Mouse (Mus musculus) midbrain, embryonic 14.5 days (tissue): Measurements from ENCODE around the gene Phip. TPM values are rescaled to one million over a fixed set of nuclear protein-coding genes. Genes with fewer than 3 reads are reported as not detected.
A peak's percentile ranks its signal among the peaks of the same experiment; 100 is the strongest.

Source experiments
- ATAC-seq: fragments of 200-750 bp; cut with Nextera tagmentation; 2 replicates; pipeline ENCODE4 v1.8.0; 2017; ENCODE audit warnings: moderate number of reproducible peaks, moderate library complexity; ENCODE audit not compliant: low FRiP score, low TSS enrichment
- DNase-seq: peaks from one replicate; pipeline ENCODE4 v3.0.0-alpha.2; 2015
- H3K27ac ChIP-seq: fragments of 300-500 bp; sonication (generic); replicated peaks from 2 replicates; pipeline ENCODE4 v1.5.1; 2014; ENCODE audit warnings: mild to moderate bottlenecking, low read depth, low read length, moderate library complexity
- H3K27me3 ChIP-seq: fragments of 300-500 bp; sonication (generic); 2 replicates; pipeline ENCODE4 v1.6.1; 2014; ENCODE audit warnings: low read length, control low read depth, mixed read lengths; ENCODE audit not compliant: control insufficient read depth, insufficient read depth
- H3K36me3 ChIP-seq: fragments of 300-500 bp; sonication (generic); 2 replicates; pipeline ENCODE4 v1.6.1; 2014; ENCODE audit warnings: low read length, control low read depth; ENCODE audit not compliant: control insufficient read depth, insufficient read depth
- H3K4me1 ChIP-seq: fragments of 300-500 bp; sonication (generic); 2 replicates; pipeline ENCODE4 v1.6.1; 2014; ENCODE audit warnings: mild to moderate bottlenecking, antibody characterized with exemption, low read length, control low read depth; ENCODE audit not compliant: control insufficient read depth, insufficient read depth
- H3K4me2 ChIP-seq: fragments of 300-500 bp; sonication (generic); 2 replicates; pipeline ENCODE4 v1.6.1; 2014; ENCODE audit warnings: mild to moderate bottlenecking, low read length, moderate library complexity
- H3K4me3 ChIP-seq: fragments of 300-500 bp; sonication (generic); replicated peaks from 2 replicates; pipeline ENCODE4 v1.5.1; 2014; ENCODE audit warnings: low read depth, low read length
- H3K9ac ChIP-seq: fragments of 300-500 bp; sonication (generic); replicated peaks from 2 replicates; pipeline ENCODE4 v1.6.1; 2014; ENCODE audit warnings: mild to moderate bottlenecking, low read length, moderate library complexity
- H3K9me3 ChIP-seq: fragments of 300-500 bp; sonication (generic); 2 replicates; pipeline ENCODE4 v1.6.1; 2016; ENCODE audit warnings: low read length, control low read depth, mixed read lengths; ENCODE audit not compliant: control insufficient read depth
- WGBS: fragments of 180-500 bp; shearing (Covaris S2); extraction: QIAGEN DNeasy Blood & Tissue Kit; methylation state at CpG from one replicate; pipeline ENCODE4 v1.1.7; 2014; 5-methylcytosine and 5-hydroxymethylcytosine counted together
- polyA plus RNA-seq: library from polyadenylated mRNA; unstranded; fragments of >200 nt; fragmentation: Nextera tagmentation; extraction: Ambion mirVana; gene quantifications from 2 replicates; pipeline ENCODE4 v1.2.1, GENCODE M21; 2014

The Phip gene
- polyA plus RNA-seq, 1 experiment from 2014 or later, result 122 TPM

- H3K4me1 ChIP-seq, result no peaks in the 10 kb centered on the region
- no peak overlapping the region for H3K9ac ChIP-seq
Measured at GRCm38 (mm10) chr9:82860805-82861204, 114.5 kb downstream of the Phip start.

GRCm38 (mm10) chr9:82856241-82856640, 119.1 kb downstream of the Phip start:
- ATAC-seq (no peak), DNase-seq (no peak)
- Histone ChIP-seq H3K9me3 (no peaks in the 10 kb centered on the region), H3K4me3 (no peak overlapping the region), H3K4me2 (no peak overlapping the region), H3K9ac (no peak overlapping the region), H3K36me3 (no peaks in the 10 kb centered on the region), H3K27me3 (no peaks in the 10 kb centered on the region), H3K27ac (no peak overlapping the region), H3K4me1 (no peaks in the 10 kb centered on the region)
- 83% methylated on average over 4 of the region's 4 CpGs for WGBS

More at GRCm38 (mm10) chr9:82860805-82861204, 114.5 kb downstream of the Phip start:
- Histone ChIP-seq H3K4me3 (no peak overlapping the region), H3K27ac (no peak overlapping the region), H3K27me3 (no peaks in the 10 kb centered on the region), H3K36me3 (no peaks in the 10 kb centered on the region), H3K4me2 (no peak overlapping the region), H3K9me3 (no peaks in the 10 kb centered on the region)
- ATAC-seq (no peak), DNase-seq (no peak)
- 96% methylated on average over 2 of the region's 2 CpGs for WGBS

- DNase-seq, result no peak
- 48% methylated on average over 3 of the region's 3 CpGs for WGBS
- no peak for ATAC-seq
Measured at GRCm38 (mm10) chr9:82854973-82855614, 120.2 kb downstream of the Phip start.

GRCm38 (mm10) chr9:82854040-82854439, 121.3 kb downstream of the Phip start:
- no peak overlapping the region for H3K4me3 ChIP-seq
- H3K36me3 ChIP-seq, result no peaks in the 10 kb centered on the region
- ATAC-seq (no peak), DNase-seq (peak; percentile 66)
- no peaks in the 10 kb centered on the region for H3K4me1 ChIP-seq
- H3K27ac ChIP-seq, result no peak overlapping the region
- 57% methylated on average over 2 of the region's 2 CpGs for WGBS
- H3K27me3 ChIP-seq, result no peaks in the 10 kb centered on the region
- no peak overlapping the region for H3K4me2 ChIP-seq
- H3K9ac ChIP-seq, result no peak overlapping the region
- no peaks in the 10 kb centered on the region for H3K9me3 ChIP-seq

More at GRCm38 (mm10) chr9:82854973-82855614, 120.2 kb downstream of the Phip start:
- no peaks in the 10 kb centered on the region for H3K36me3 ChIP-seq
- H3K9me3 ChIP-seq, result no peaks in the 10 kb centered on the region
- H3K27me3 ChIP-seq, result no peaks in the 10 kb centered on the region
- no peak overlapping the region for H3K4me2 ChIP-seq
- no peak overlapping the region for H3K27ac ChIP-seq
- H3K4me1 ChIP-seq, result no peaks in the 10 kb centered on the region
- H3K9ac ChIP-seq, result no peak overlapping the region
- no peak overlapping the region for H3K4me3 ChIP-seq

GRCm38 (mm10) chr9:82842671-82843070, 132.6 kb downstream of the Phip start:
- H3K27me3 ChIP-seq, result no peaks in the 10 kb centered on the region
- H3K27ac ChIP-seq, result no peak overlapping the region
- DNase-seq (no peak), ATAC-seq (no peak)
- H3K9ac ChIP-seq, result no peak overlapping the region
- peaks cover 30% of the 10 kb centered on the region for H3K36me3 ChIP-seq
- no peak overlapping the region for H3K4me2 ChIP-seq
- H3K9me3 ChIP-seq, result no peaks in the 10 kb centered on the region
- no peaks in the 10 kb centered on the region for H3K4me1 ChIP-seq
- H3K4me3 ChIP-seq, result no peak overlapping the region
- 97% methylated on average over 4 of the region's 4 CpGs for WGBS

GRCm38 (mm10) chr9:82835921-82836320, 139.4 kb downstream of the Phip start:
- 71% methylated on average over 6 of the region's 6 CpGs for WGBS
- ATAC-seq, result no peak

GRCm38 (mm10) chr9:82831891-82832290, 143.4 kb downstream of the Phip start:
- DNase-seq, result no peak
- H3K9me3 ChIP-seq, result no peaks in the 10 kb centered on the region
- H3K4me2 ChIP-seq, result peak overlapping the region; percentile 19; the same call in 1 of the 2 replicates
- no peaks in the 10 kb centered on the region for H3K36me3 ChIP-seq
- H3K4me3 ChIP-seq, result 0 out of 2 replicates have a peak overlapping the region, but pooled peaks have one; percentile 7
- 34% methylated on average over 4 of the region's 4 CpGs for WGBS
- peaks cover 19% of the 10 kb centered on the region for H3K4me1 ChIP-seq
- ATAC-seq, result no peak
- no peak overlapping the region for H3K27ac ChIP-seq
- H3K9ac ChIP-seq, result no peak overlapping the region
- H3K27me3 ChIP-seq, result no peaks in the 10 kb centered on the region

More at GRCm38 (mm10) chr9:82835921-82836320, 139.4 kb downstream of the Phip start:
- H3K27ac ChIP-seq, result no peak overlapping the region; the same call in 1 of the 2 replicates
- H3K27me3 ChIP-seq, result no peaks in the 10 kb centered on the region
- H3K4me3 ChIP-seq, result no peak overlapping the region
- no peak for DNase-seq
- peaks cover 9% of the 10 kb centered on the region for H3K4me1 ChIP-seq
- H3K9ac ChIP-seq, result no peak overlapping the region
- H3K9me3 ChIP-seq, result no peaks in the 10 kb centered on the region
- peaks cover 21% of the 10 kb centered on the region for H3K36me3 ChIP-seq
- no peak overlapping the region for H3K4me2 ChIP-seq

- under 1% methylated on average over 65 of the region's 65 CpGs for WGBS
- no peaks in the 10 kb centered on the region for H3K27me3 ChIP-seq
Measured at GRCm38 (mm10) chr9:82829693-82830430, 145.5 kb downstream of the Phip start.

More at GRCm38 (mm10) chr9:82829693-82830430, 145.5 kb downstream of the Phip start:
- no peaks in the 10 kb centered on the region for H3K36me3 ChIP-seq
- peak overlapping the region; percentile 76 for H3K4me3 ChIP-seq
- peak; percentile 98 for DNase-seq
- H3K9me3 ChIP-seq, result no peaks in the 10 kb centered on the region
- H3K4me2 ChIP-seq, result peak overlapping the region; percentile 63
- H3K27ac ChIP-seq, result peak overlapping the region; percentile 96
- peaks cover 19% of the 10 kb centered on the region for H3K4me1 ChIP-seq
- peak overlapping the region; percentile 91 for H3K9ac ChIP-seq
- peak; percentile 95 for ATAC-seq
